8 mouse cellular contexts compared by ENCODE assay signal in the genomic region with DNA sequence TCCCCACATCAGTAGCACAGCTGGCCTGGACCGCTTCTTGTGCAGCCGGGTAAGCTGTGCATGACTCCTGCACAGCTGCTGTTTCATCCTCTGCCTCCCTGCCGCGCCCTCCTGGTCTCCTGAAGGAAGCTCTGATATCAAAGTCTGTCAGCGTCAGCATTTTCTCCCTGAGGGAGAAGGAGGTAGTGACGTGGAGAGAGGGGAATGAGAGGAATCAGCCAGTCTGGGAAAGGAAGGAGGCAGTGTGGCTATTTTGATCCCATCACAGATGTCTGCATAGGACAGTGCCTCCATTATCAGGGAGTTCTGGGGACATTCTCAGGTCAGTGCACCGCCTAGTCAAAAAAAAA.
DNase-seq lines count a peak whose midpoint lies in the region; ATAC-seq and TF ChIP-seq lines count a peak whose summit lies in the region.

No protein-coding gene starts in this region.

- no peak overlapping the region for H3K9ac ChIP-seq in lung, embryonic 15.5 days
- H3K9ac ChIP-seq in forebrain, postnatal 0 days, result no peak overlapping the region
- no peak overlapping the region for H3K9ac ChIP-seq in hindbrain, embryonic 12.5 days
- H3K9ac ChIP-seq in midbrain, embryonic 11.5 days (ENCODE audit: low read length), result no peak overlapping the region

- H3K4me1 ChIP-seq in lung, embryonic 15.5 days, result peaks cover 11% of the 10 kb centered on the region
- H3K4me1 ChIP-seq in forebrain, postnatal 0 days (ENCODE audit: insufficient read depth), result 0 out of 2 replicates have a peak, but pooled peaks cover 2% of the 10 kb centered on the region
- H3K4me1 ChIP-seq in hindbrain, embryonic 12.5 days, result peaks cover 9% of the 10 kb centered on the region
- H3K4me1 ChIP-seq in midbrain, embryonic 11.5 days (ENCODE audit: control insufficient read depth, insufficient read depth, low read length), result no peaks in the 10 kb centered on the region

- H3K4me3 ChIP-seq in lung, embryonic 15.5 days, result no peak overlapping the region
- no peak overlapping the region for H3K4me3 ChIP-seq in forebrain, postnatal 0 days (ENCODE audit: low read depth, low read length)
- H3K4me3 ChIP-seq in hindbrain, embryonic 12.5 days, result no peak overlapping the region
- H3K4me3 ChIP-seq in midbrain, embryonic 11.5 days (ENCODE audit: low read depth, low read length), result no peak overlapping the region

- H3K27ac ChIP-seq in lung, embryonic 15.5 days, result no peak overlapping the region
- 0 out of 2 replicates have a peak overlapping the region, but pooled peaks have one; percentile 2 for H3K27ac ChIP-seq in forebrain, postnatal 0 days (ENCODE audit: low read depth, low read length)
- peak overlapping the region; percentile 68 for H3K27ac ChIP-seq in hindbrain, embryonic 12.5 days
- H3K27ac ChIP-seq in midbrain, embryonic 11.5 days (ENCODE audit: low read depth, low read length), result no peak overlapping the region

- 19% methylated on average over 7 of the region's 7 CpGs for WGBS in lung, embryonic 15.5 days
- WGBS in forebrain, postnatal 0 days, result 27% methylated on average over 7 of the region's 7 CpGs
- WGBS in hindbrain, embryonic 12.5 days, result 17% methylated on average over 7 of the region's 7 CpGs
- WGBS in midbrain, embryonic 11.5 days, result 27% methylated on average over 7 of the region's 7 CpGs

- no peaks in the 10 kb centered on the region; the same call in 1 of the 2 replicates for H3K27me3 ChIP-seq in lung, embryonic 15.5 days
- no peaks in the 10 kb centered on the region for H3K27me3 ChIP-seq in forebrain, postnatal 0 days (ENCODE audit: insufficient read depth, low read length)
- H3K27me3 ChIP-seq in hindbrain, embryonic 12.5 days, result no peaks in the 10 kb centered on the region
- no peaks in the 10 kb centered on the region; the same call in 1 of the 2 replicates for H3K27me3 ChIP-seq in midbrain, embryonic 11.5 days (ENCODE audit: control insufficient read depth, insufficient read depth, low read length)

- ATAC-seq in lung, embryonic 15.5 days (ENCODE audit: borderline replicate concordance, extremely low read depth, low FRiP score, low TSS enrichment), result no peak
- peak; percentile 78 for ATAC-seq in forebrain, postnatal 0 days
- ATAC-seq in hindbrain, embryonic 12.5 days (ENCODE audit: low FRiP score), result peak; percentile 59; the same call in 1 of the 2 replicates
- ATAC-seq in midbrain, embryonic 11.5 days (ENCODE audit: low FRiP score), result peak; percentile 60
- ATAC-seq in activated CD4-positive, CD25-positive, alpha-beta regulatory T cell, adult 4 months, result no peak

- TF ChIP-seq CTCF in forebrain, postnatal 0 days (IDR thresholded peaks at IDR 0.05; ENCODE audit: low read depth), result no peak

- H3K4me2 ChIP-seq in lung, embryonic 15.5 days, result peak overlapping the region; percentile 2; the same call in 1 of the 2 replicates
- H3K4me2 ChIP-seq in forebrain, postnatal 0 days (ENCODE audit: low read depth), result no peak overlapping the region
- no peak overlapping the region for H3K4me2 ChIP-seq in hindbrain, embryonic 12.5 days (replicated peaks)
- H3K4me2 ChIP-seq in midbrain, embryonic 11.5 days, result no peak overlapping the region

- DNase-seq in lung, postnatal 14 days, result no peak
- peak; percentile 57 for DNase-seq in forebrain, postnatal 0 days
- DNase-seq in midbrain, embryonic 11.5 days (ENCODE audit: low spot score, missing footprints), result no peak
- DNase-seq in thymus, postnatal 25 days, result no peak
- DNase-seq in spleen, postnatal 10 days (ENCODE audit: low spot score in 2 of 2), result no peak

- H3K9me3 ChIP-seq in lung, embryonic 15.5 days, result no peaks in the 10 kb centered on the region
- no peaks in the 10 kb centered on the region for H3K9me3 ChIP-seq in forebrain, postnatal 0 days (ENCODE audit: low read length)
- no peaks in the 10 kb centered on the region for H3K9me3 ChIP-seq in hindbrain, embryonic 12.5 days (replicated peaks)
- H3K9me3 ChIP-seq in midbrain, embryonic 11.5 days (ENCODE audit: control insufficient read depth, low read length), result no peaks in the 10 kb centered on the region

- no peaks in the 10 kb centered on the region for H3K36me3 ChIP-seq in lung, embryonic 15.5 days
- no peaks in the 10 kb centered on the region for H3K36me3 ChIP-seq in forebrain, postnatal 0 days (ENCODE audit: insufficient read depth)
- no peaks in the 10 kb centered on the region for H3K36me3 ChIP-seq in hindbrain, embryonic 12.5 days
- no peaks in the 10 kb centered on the region for H3K36me3 ChIP-seq in midbrain, embryonic 11.5 days (ENCODE audit: control insufficient read depth, insufficient read depth, low read length)

Comparison
In these comparisons a context has a peak if more than half of its experiments do, and no peak if none do; other contexts are left out.
1. ATAC-seq: peak in forebrain, postnatal 0 days (single experiment), hindbrain, embryonic 12.5 days (single experiment) and midbrain, embryonic 11.5 days (single experiment); none in lung, embryonic 15.5 days (single experiment) and activated CD4-positive, CD25-positive, alpha-beta regulatory T cell, adult 4 months (single experiment).
2. H3K27ac ChIP-seq: peak in forebrain, postnatal 0 days (single experiment) and hindbrain, embryonic 12.5 days (single experiment); none in lung, embryonic 15.5 days (single experiment) and midbrain, embryonic 11.5 days (single experiment).